Mouse (Mus musculus) embryonic facial prominence, embryonic 11.5 days (tissue): ENCODE results near the gene Il18bp. TPM values are rescaled to one million over a fixed set of nuclear protein-coding genes. Genes with fewer than 3 reads are reported as not detected.
"Not testable (repeated sequence)": the region's sequence is repeated elsewhere in the genome, so short reads cannot be mapped to it uniquely, and the experiment has no call there.

ENCODE experiments used
- ATAC-seq: fragments of 200-750 bp; cut with Nextera tagmentation; replicated peaks from 2 replicates; pipeline ENCODE4 v1.8.0; 2017; ENCODE audit warnings: low read depth; ENCODE audit not compliant: insufficient number of reproducible peaks, low FRiP score, low TSS enrichment
- DNase-seq: peaks from one replicate; pipeline ENCODE4 v3.0.0-alpha.2; 2015; ENCODE audit warnings: low spot score
- H3K27ac ChIP-seq: fragments of 300-500 bp; sonication (generic); replicated peaks from 2 replicates; pipeline ENCODE4 v1.5.1; 2014; ENCODE audit warnings: mild to moderate bottlenecking, low read depth, low read length, control low read depth
- H3K27me3 ChIP-seq: fragments of 300-500 bp; sonication (generic); 2 replicates; pipeline ENCODE4 v1.6.1; 2014; ENCODE audit warnings: mild to moderate bottlenecking, low read length, moderate library complexity, mixed read lengths; ENCODE audit not compliant: control insufficient read depth, insufficient read depth
- H3K36me3 ChIP-seq: fragments of 300-500 bp; sonication (generic); replicated peaks from 2 replicates; pipeline ENCODE4 v1.6.1; 2014; ENCODE audit warnings: low read depth, mild to moderate bottlenecking, low read length, moderate library complexity, mixed read lengths; ENCODE audit not compliant: control insufficient read depth, insufficient read depth
- H3K4me1 ChIP-seq: fragments of 300-500 bp; sonication (generic); 2 replicates; pipeline ENCODE4 v1.6.1; 2014; ENCODE audit warnings: low read length, mixed read lengths; ENCODE audit not compliant: control insufficient read depth, insufficient read depth
- H3K4me2 ChIP-seq: fragments of 300-500 bp; sonication (generic); 2 replicates; pipeline ENCODE4 v1.6.1; 2014; ENCODE audit warnings: low read depth, mild to moderate bottlenecking, control low read depth, low read length, moderate library complexity
- H3K4me3 ChIP-seq: fragments of 300-500 bp; sonication (generic); 2 replicates; pipeline ENCODE4 v1.5.1; 2014; ENCODE audit warnings: low read depth, low read length, control low read depth
- H3K9ac ChIP-seq: fragments of 300-500 bp; sonication (generic); replicated peaks from 2 replicates; pipeline ENCODE4 v1.6.1; 2014; ENCODE audit warnings: mild to moderate bottlenecking, control low read depth, low read length
- H3K9me3 ChIP-seq: fragments of 300-500 bp; sonication (generic); replicated peaks from 2 replicates; pipeline ENCODE4 v1.6.1; 2016; ENCODE audit warnings: mild to moderate bottlenecking, low read length, inconsistent platforms, mixed read lengths; ENCODE audit not compliant: control insufficient read depth
- WGBS: fragments of 180-500 bp; shearing (Covaris S2); extraction: QIAGEN DNeasy Blood & Tissue Kit; methylation state at CpG from one replicate; pipeline ENCODE4 v1.1.7; 2014; 5-methylcytosine and 5-hydroxymethylcytosine counted together
- polyA plus RNA-seq: library from polyadenylated mRNA; unstranded; fragments of >200 nt; fragmentation: Nextera tagmentation; extraction: Ambion mirVana; gene quantifications from 2 replicates; pipeline ENCODE4 v1.2.1, GENCODE M21; 2014

Il18bp gene
- polyA plus RNA-seq: 1.6 TPM in 2 replicates

GRCm38 (mm10) chr7:102018590-102018989, at the start of gene Il18bp:
Gene Il18bp, minus strand, starts transcription at chr7:102018690.
- H3K4me3 ChIP-seq: no peak within 1 kb of the TSS
- WGBS: 92% methylated on average over 3 of the region's 3 CpGs
- no peaks in the 10 kb centered on the region for H3K9me3 ChIP-seq
- no peak within 1 kb of the TSS for H3K4me2 ChIP-seq
- DNase-seq (no peak), ATAC-seq (no peak)
- H3K4me1 ChIP-seq: no peaks in the 10 kb centered on the region
- H3K9ac ChIP-seq: no peak within 1 kb of the TSS
- H3K36me3 ChIP-seq: peaks cover 22% of the 10 kb centered on the region
- H3K27me3 ChIP-seq: no peaks in the 10 kb centered on the region
- no peak within 1 kb of the TSS for H3K27ac ChIP-seq

- Histone ChIP-seq H3K9me3 (no peaks in the 10 kb centered on the region), H3K4me1 (peaks cover 4% of the 10 kb centered on the region; the same call in 1 of the 2 replicates), H3K9ac (peak overlapping the region; percentile 80), H3K36me3 (no peaks in the 10 kb centered on the region), H3K4me3 (peak overlapping the region; percentile 78), H3K27ac (no peak overlapping the region), H3K4me2 (peak overlapping the region; percentile 56), H3K27me3 (no peaks in the 10 kb centered on the region)
- WGBS: 80% methylated on average over 6 of the region's 6 CpGs
- ATAC-seq: no peak
- DNase-seq: no peak
Measured at GRCm38 (mm10) chr7:102066363-102066762, 47.9 kb upstream of the Il18bp start.

GRCm38 (mm10) chr7:102065046-102065891, 46.8 kb upstream of the Il18bp start, which contains the start of the genes Rnf121, Xndc1 and Xntrpc:
Gene Rnf121, minus strand, starts transcription at chr7:102065469.
Gene Xndc1, plus strand, starts transcription at chr7:102065511.
Gene Xntrpc, plus strand, starts transcription at chr7:102065713.
- under 1% methylated on average over 56 of the region's 56 CpGs for WGBS

GRCm38 (mm10) chr7:102064655-102065045, 46.2 kb upstream of the Il18bp start:
- H3K36me3 ChIP-seq: no peaks in the 10 kb centered on the region
- H3K4me1 ChIP-seq: peaks cover 4% of the 10 kb centered on the region; the same call in 1 of the 2 replicates
- 0 out of 2 replicates have a peak overlapping the region, but pooled peaks have one; percentile 49 for H3K27ac ChIP-seq
- DNase-seq (peak; percentile 2), ATAC-seq (peak; percentile 44)
- 2% methylated on average over 9 of the region's 9 CpGs for WGBS
- H3K9me3 ChIP-seq: no peaks in the 10 kb centered on the region
- H3K9ac ChIP-seq: peak overlapping the region; percentile 80
- no peaks in the 10 kb centered on the region for H3K27me3 ChIP-seq
- peak overlapping the region; percentile 56 for H3K4me2 ChIP-seq
- H3K4me3 ChIP-seq: peak overlapping the region; percentile 78

More at GRCm38 (mm10) chr7:102065046-102065891, 46.8 kb upstream of the Il18bp start, which contains the start of the genes Rnf121, Xndc1 and Xntrpc:
- H3K9me3 ChIP-seq: no peaks in the 10 kb centered on the region
- peak; percentile 95 for DNase-seq
- 0 out of 2 replicates have a peak within 1 kb of the TSS, but pooled peaks have one; percentile 49 for H3K27ac ChIP-seq
- H3K4me3 ChIP-seq: peak within 1 kb of the TSS; percentile 78
- ATAC-seq: peak; percentile 98
- H3K9ac ChIP-seq: peak within 1 kb of the TSS; percentile 80
- no peaks in the 10 kb centered on the region for H3K36me3 ChIP-seq
- no peaks in the 10 kb centered on the region for H3K27me3 ChIP-seq
- H3K4me2 ChIP-seq: peak within 1 kb of the TSS; percentile 56
- H3K4me1 ChIP-seq: peaks cover 4% of the 10 kb centered on the region; the same call in 1 of the 2 replicates

GRCm38 (mm10) chr7:102063891-102064290, 45.4 kb upstream of the Il18bp start:
- H3K4me2 ChIP-seq: peak overlapping the region; percentile 56; the same call in 1 of the 2 replicates
- peaks cover 4% of the 10 kb centered on the region; the same call in 1 of the 2 replicates for H3K4me1 ChIP-seq
- H3K4me3 ChIP-seq: peak overlapping the region; percentile 78
- H3K27me3 ChIP-seq: no peaks in the 10 kb centered on the region
- WGBS: 84% methylated on average over 9 of the region's 9 CpGs
- DNase-seq (no peak), ATAC-seq (no peak)
- no peaks in the 10 kb centered on the region for H3K9me3 ChIP-seq
- H3K27ac ChIP-seq: no peak overlapping the region
- H3K9ac ChIP-seq: no peak overlapping the region
- peaks cover 3% of the 10 kb centered on the region for H3K36me3 ChIP-seq

- H3K9ac ChIP-seq: no peak overlapping the region
- H3K4me2 ChIP-seq: no peak overlapping the region
- DNase-seq (no peak), ATAC-seq (no peak)
- no peaks in the 10 kb centered on the region for H3K27me3 ChIP-seq
- no peak overlapping the region for H3K27ac ChIP-seq
- H3K4me3 ChIP-seq: no peak overlapping the region
- WGBS: 83% methylated on average over 1 of the region's 1 CpGs
- no peaks in the 10 kb centered on the region for H3K9me3 ChIP-seq
- peaks cover 3% of the 10 kb centered on the region for H3K36me3 ChIP-seq
- peaks cover 4% of the 10 kb centered on the region; the same call in 1 of the 2 replicates for H3K4me1 ChIP-seq
Measured at GRCm38 (mm10) chr7:102062203-102062602, 43.7 kb upstream of the Il18bp start.

GRCm38 (mm10) chr7:102061353-102061752, 42.9 kb upstream of the Il18bp start:
- Histone ChIP-seq H3K4me2 (no peak overlapping the region), H3K27ac (no peak overlapping the region), H3K9ac (no peak overlapping the region), H3K9me3 (no peaks in the 10 kb centered on the region), H3K4me1 (peaks cover 4% of the 10 kb centered on the region; the same call in 1 of the 2 replicates), H3K4me3 (no peak overlapping the region), H3K36me3 (peaks cover 3% of the 10 kb centered on the region), H3K27me3 (no peaks in the 10 kb centered on the region)
- WGBS: 85% methylated on average over 3 of the region's 3 CpGs
- DNase-seq: no peak
- ATAC-seq: no peak

- not testable (repeated sequence) for H3K4me1 ChIP-seq, H3K27ac ChIP-seq, DNase-seq, H3K4me3 ChIP-seq, H3K4me2 ChIP-seq, ATAC-seq, H3K27me3 ChIP-seq, H3K9ac ChIP-seq, H3K36me3 ChIP-seq, H3K9me3 ChIP-seq
Measured at GRCm38 (mm10) chr7:102048524-102048923, 30.0 kb upstream of the Il18bp start.
